Mouse (Mus musculus): ENCODE results near the gene Prom1.

The Prom1 gene

DNA sequence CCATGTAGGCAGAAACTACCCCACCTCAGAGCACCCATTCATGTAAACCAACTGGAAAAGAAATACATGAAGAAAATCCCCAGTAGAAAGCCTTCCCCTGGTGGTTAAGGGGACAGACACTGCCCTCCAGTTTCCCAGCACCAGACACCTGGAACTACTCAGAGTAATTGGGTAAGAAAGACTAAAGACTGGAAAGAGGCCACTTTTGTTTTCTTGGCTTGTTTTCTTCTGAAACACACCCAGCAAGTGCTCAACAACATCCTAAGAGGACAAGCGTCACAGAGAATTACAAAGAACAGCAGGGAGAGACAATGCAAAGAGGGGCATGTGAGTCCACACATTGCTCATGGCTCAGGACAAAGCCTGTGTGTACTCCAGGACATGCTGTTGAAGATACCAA lies 20.7 kb downstream of the Prom1 start:
- in situ Hi-C loops (cut with MboI, MseI), result no loop called here

DNA sequence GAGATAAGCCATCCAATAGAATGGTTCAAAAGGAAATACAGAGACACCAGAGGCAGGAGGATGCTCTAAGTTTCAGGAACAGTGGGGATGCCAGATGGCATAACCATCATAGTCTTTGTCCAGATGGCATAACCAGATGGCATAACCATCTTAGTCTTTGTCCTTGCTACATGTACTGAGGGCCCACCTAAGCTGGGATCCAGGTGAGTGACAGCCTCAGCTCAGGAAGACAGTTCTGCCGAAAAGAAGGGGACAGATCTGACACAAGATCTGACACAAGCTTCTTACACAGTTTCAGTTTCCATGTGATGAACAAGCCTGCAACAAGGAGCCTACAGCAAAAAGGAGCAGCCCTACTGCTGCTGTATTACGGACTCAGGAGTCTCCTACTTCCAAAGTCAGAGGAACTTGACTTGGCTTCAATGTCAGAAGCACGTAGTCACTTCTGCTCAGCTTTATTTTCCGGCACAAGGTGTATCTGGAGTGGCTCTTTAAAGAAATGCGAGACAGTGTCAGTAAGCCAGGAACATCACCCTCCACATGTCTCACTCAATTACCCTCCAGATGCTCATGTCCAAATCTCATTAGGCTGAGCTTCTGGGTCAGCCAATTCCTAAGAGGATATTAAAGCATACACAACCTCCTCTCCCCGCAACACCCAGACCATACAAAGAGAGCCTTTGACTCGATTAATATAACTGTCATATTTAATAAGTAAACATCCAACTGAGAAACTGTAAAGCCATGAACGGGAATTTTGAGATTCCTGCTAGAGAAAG lies 21.4 kb downstream of the Prom1 start:
- in situ Hi-C loops (cut with MboI, MseI), result no loop called here

DNA sequence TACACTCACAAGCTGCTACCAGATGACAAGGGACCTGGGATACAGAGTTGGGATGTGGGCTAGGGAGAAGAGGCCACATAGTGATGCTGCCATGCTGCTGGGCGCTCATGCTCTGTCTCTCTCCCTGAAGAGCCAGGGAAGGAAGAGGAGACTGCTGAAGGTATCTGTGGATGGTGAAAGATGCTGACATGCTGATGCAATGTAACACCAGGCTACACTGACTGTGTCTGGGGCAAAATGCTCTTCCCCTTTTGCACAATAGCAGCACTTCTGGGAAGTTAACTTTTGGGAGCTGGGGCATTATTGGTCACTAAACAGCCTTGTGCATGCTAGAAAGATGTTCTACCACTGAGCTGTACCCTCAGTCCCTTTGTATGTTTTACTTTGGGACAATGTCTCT lies 26.4 kb downstream of the Prom1 start:
- in situ Hi-C loops (cut with MboI, MseI), result no loop called here

DNA sequence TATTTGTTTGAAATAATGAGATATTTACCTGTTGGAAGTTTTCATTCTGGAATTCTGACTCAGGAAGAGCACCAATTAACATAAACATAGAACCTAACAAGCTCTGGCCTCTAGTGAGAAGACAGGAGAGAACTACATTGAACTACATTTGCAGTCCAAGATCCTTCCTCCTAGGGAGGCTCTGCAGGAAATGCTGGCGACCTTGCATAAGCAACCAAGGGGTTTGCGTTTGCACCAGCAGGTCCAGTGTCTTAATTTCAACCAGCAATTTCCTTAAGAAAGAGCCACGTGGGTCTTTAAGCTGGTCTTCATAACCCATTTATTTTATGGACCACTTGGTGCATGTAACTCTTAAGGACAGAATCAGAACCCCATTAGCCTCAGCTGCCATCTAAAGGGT lies 28.2 kb downstream of the Prom1 start:
- in situ Hi-C loops (cut with MboI, MseI), result no loop called here

DNA sequence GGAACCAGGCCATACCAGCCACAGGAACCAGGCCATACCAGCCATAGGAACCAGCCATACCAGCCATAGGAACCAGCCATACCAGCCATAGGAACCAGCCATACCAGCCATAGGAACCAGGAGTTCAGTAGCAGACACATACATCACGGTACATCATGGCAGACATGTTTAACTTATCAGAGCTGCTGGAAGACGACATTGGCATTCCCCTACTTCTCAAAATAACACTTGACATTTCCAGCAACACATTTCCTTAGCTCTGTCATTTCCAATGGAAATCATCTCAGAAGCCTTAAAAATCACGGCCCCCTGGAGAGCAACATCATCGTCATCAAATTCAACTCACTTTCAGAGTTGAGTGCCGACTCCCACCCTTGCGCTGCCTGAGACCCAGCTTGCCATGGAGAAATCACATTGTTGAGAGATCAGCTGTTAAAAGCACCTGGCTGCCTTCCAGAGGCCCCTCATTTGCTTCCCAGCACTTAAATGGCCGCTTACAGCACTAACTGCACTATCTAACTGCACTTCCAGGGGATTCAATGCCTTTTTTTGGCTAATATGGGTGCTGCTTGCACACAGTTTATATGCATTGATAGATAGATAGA lies 31.2 kb downstream of the Prom1 start:
- in situ Hi-C loops (cut with MboI, MseI), result no loop called here

DNA sequence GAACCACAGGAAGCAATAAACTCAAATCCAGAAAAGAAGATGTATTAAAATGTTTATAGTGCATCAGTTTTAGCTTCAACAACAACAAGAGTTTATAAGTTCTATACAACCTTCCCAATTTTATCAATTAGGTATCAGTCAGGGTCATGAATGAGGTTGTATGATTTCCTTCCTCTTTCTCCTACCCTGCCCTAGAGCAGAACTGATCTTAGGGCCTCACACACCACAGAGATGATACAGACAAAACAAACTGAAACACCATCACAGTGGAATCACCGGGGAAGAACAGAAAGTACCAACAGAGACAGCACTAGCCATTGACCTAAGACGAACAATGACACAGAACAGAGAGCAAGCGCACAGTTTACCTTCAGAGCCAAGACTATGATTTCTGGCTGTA lies 43.6 kb downstream of the Prom1 start:
- in situ Hi-C loops (cut with MboI, MseI), result loop anchor here (5.0 kb wide), 1 partner anchor 104 kb away; no protein-coding TSS in a partner anchor

DNA sequence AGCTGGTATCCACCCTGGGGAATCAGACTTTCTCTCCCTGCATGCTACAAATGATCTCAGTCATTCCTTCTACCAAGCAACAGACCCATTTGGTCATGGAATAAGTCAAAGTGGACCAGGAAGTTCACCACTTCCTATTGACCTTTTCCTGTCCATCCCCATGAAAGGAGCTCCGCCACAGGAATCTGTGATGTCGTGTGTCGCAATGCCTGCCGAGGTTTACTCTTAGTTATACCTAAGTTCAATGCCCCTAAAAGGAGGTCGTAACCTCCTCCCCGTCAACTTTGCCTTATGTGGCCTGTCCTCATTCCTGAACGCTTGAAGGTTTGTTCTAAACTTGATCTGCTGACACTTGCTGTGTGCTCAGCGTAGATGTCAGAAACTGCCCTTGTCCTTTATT lies 51.6 kb downstream of the Prom1 start:
- in situ Hi-C loops (cut with MboI, MseI), result no loop called here

DNA sequence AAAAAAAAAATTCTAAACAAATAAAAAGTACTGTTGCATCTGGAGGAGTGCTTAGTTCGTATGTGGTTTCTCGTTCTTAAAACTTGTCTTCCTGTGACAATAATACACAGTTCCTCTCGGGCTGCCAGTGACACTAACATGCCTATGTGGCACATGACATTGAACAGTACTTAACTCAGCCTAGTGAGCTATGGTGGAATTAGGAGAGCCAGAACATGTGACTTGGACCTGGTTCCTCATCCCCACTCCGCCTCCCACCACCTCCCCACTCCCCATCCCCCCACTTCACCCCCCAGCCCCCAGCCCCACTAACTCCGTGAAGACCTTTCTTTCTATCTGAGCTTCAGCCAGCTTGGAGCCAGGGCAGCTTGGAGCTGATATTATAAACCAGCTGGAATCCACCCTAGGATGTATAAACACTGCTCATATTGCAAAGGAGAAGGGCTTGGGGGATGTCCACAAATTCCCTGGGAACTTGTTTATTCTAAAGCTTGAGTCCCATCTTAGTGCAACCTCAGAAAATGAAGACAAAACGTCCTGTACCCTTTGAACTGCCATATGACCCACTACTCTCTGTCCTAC lies 52.3 kb downstream of the Prom1 start:
- in situ Hi-C loops (cut with MboI, MseI), result no loop called here

DNA sequence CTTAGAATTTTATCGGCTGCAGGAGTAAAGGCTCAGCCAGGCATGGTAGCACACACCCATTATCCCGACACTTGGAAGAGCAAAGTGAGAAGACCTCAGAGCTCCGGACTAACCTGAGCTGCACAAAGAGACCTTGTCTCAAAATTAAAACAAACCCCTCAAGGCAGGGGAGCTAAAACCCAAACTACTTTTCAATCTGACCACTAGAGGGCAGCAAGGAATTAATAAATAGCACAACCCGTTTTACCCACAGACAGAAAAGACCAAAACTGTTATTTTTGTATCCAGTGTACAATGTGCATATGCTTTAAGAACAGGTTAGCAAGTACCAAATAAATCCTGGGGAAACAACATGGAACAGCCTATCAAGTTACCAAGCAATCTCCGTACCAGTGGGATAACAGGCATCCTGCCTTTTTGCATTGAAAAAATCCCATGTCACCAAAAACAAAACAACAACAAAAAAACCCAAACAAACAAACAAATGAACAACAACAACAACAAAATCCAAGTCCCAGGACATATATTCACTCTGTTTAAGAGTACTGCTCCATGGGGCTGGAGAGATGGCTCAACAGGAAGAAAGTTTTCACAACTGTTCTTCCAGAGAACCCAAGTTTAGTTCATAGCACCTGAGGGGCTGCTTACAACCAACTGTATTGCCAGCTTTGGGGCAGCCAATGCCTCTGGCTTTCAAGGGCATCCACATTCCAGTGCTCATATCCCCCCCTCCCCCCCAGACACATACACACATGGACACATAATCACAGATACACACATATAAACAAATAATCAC lies 53.1 kb downstream of the Prom1 start:
- in situ Hi-C loops (cut with MboI, MseI), result no loop called here

DNA sequence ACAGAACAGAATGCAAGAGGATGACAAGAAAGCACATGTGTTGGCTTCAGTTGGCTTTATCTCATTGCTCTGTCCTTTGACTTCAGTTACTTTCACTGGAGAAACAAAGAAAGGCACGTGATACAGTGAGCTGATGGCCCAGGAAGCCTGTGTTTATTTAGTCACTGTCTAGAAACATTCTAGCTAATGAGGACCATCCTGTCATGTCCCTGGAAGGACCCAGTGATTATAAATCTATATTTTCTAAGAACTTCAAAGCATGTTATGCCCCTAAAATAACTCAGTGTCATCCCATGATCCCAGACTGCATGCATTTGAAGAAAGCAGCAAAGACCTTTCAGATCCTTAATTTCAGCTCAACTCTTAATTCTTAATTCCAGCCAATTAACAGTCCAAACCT lies 60.1 kb downstream of the Prom1 start:
- in situ Hi-C loops (cut with MboI, MseI), result no loop called here

DNA sequence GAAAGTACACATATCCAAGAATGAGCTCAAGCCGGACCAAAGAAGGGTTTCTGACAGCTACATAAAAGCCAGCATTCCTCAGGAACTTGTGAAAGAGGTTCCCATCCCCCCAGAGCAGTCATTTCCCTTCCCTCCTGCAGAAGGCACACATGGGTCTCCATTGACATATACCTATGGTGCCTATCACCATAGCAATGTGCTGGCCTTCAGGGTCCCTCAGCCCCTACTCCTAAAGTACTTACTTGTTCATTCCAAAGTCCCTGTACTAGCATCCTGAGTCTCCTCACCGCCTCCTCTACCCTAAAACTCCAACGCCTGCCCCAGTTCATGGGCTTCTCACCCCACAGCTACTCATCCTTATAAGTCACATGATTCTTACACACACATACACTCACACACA lies 60.8 kb downstream of the Prom1 start:
- in situ Hi-C loops (cut with MboI, MseI), result no loop called here

DNA sequence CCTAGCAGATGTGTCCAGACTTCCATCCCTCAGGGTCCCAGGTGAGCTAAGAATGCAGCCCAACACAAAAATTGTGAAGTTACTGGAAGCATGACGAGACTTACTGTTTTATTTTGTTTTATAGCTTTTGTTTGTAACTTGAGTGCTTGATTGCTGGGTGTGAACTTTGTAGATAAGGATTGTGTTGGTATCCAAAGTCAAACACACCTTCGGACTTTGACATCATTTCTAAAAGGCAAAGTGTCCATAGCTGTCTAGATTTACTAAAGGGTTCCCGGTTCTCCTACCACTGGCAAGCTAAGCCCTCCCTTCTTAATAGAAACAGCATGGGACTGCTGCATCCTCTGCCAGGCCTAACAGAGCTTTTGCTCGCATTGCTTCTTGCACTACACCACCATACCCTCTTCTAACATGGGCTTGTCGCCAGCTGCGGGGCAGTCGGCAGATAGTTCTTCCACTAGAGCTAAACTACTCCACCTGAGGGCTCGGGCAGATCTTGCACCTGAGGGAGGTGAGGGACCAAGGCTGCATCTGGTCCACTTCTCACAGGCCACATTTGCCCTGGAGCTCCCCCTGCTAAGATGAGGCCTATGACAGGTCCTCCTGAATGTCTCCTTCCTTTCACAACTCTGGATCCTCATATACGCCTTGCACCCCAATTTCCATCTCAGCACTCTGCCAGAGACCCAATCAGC lies 103.4 kb downstream of the Prom1 start:
- in situ Hi-C loops (cut with MboI, MseI), result no loop called here

DNA sequence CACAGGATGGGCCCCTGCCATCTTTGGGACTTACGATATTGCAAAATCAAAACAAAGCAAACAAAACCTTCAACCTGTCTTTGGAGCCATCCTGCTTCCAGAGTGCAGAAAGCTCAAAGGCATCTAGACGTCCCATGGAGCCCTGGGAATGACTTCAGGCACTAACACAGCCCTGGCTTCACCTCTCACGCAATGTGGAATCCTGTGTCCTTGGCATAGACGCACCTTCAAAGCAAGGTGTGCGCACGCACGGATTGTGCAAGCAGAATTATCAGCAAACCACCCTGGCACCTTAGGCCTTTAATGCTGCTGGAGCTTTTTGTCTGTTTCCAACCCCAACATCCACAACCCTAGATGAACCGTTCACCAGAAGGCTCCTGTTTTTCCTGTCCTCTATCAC lies 104.2 kb downstream of the Prom1 start:
- in situ Hi-C loops (cut with MboI, MseI), result no loop called here

DNA sequence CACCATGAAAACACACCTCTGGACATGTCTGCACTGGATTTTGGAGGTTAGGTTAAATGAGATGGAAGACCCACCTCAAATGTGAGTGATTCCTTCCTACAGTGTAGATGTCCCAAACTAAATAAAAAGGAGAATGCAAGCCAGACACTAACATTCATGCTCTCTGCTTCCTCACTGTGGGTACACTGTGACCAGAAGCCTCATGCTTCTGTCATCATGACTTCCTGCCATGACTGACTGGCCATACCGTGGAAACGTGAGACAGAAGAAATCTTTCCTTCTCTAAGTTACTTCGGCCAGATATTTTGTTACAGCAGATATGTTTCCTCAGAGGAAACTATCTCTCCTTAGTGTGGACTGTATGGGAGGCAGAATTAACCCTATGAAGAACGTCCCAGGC lies 105.7 kb downstream of the Prom1 start:
- in situ Hi-C loops (cut with MboI, MseI), result no loop called here

DNA sequence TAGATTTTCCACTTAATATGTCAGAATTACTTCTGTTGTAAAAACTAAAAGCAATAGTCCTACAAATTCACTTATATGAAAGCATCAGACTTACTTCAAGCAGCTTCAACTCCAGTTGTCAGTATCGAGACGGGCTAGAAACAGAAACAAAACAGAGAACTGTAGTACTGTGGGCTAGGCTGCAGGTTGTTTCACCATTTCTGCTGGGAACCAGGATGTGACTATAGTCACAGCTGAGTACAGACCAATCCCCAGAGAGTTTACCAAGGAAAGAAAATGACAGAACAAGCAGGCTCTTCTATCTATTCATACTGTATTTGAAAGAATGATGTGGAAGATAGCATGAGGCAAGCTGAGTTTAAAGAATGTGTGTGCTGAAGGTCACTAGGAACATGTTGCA lies 106.9 kb downstream of the Prom1 start:
- in situ Hi-C loops (cut with MboI, MseI), result loop anchor here (5.0 kb wide), 1 partner anchor 108 kb away; no protein-coding TSS in a partner anchor

DNA sequence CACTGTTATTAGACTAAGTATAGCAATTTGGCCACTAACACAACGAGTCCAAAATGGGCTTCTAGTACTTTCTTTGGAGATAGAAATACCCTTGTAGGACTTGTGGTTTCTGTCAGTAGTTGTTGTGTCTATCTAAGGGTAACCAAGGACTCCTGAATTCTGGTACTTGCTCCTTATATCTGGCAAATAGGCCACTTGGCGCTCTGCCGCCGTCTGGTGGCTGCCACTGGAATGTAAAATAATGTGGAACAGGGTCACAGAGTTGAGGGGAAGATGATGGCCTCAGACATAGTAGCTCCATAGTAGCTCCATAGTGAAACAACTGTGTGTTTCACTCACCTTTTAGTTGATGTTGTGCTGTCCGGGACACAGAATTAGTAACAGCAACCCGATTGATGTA lies 111.5 kb downstream of the Prom1 start:
- in situ Hi-C loops (cut with MboI, MseI), result loop anchor here (5.0 kb wide), 1 partner anchor 103 kb away; no protein-coding TSS in a partner anchor

DNA sequence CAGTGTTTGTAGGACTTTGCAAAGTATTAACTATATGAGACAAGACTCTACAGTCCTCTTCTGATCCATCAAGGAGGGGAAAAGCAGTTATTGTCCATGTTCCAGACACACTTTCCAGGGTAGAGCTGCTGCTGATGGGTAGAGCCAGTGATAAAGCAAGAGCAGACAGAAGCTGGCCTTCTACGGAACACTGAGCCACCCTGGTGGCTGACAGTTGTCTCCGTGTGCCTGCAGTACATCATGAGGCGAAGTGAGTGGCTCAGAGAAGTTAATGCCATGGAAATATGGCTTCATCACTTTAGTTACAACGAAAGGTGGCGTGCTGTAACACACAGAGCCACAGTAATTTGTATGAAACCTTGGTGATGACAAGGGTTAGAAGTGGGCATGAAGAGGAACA lies 112.8 kb downstream of the Prom1 start:
- in situ Hi-C loops (cut with MboI, MseI), result loop anchor here (5.0 kb wide), 1 partner anchor 67 kb away; no protein-coding TSS in a partner anchor

DNA sequence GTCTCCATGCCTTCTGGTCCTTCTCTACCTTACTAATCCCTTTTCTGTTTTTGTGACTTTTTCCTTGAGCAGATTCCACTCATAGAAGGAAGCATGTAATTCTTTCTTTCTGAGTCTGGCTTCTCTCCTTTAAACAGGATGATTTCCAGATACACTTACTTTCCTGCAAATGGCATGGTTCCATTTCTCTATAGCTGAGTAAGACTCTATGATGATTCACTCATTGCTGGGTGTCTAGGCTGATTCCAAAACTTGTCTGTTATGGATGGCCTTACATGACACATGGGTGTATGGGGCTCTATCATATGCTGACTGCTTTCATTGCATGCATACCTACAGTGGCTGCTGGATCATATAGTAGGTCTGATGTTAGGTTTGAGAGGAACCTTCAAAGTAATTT lies 115.6 kb downstream of the Prom1 start:
- in situ Hi-C loops (cut with MboI, MseI), result loop anchor here (5.0 kb wide), 1 partner anchor 64 kb away; no protein-coding TSS in a partner anchor

DNA sequence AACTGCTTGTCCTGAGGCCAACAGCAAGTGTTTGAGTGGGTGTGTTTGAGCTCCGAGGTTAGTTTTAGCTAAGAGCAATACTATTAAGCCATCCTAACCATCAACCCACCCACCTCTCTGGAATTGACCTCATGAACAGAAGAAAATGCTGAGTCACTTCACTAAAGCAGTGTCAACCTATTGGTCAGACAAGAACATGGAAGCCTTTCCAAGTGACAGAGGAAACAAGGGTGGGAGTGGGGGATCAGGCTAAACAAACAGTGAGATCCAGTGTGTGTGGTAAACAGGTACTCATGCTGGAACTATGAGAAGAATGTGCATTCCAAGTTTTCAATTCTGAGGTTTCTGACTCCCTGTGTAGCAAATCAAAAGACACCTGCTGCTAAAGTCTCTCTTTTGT lies 118.9 kb downstream of the Prom1 start:
- in situ Hi-C loops (cut with MboI, MseI), result no loop called here

DNA sequence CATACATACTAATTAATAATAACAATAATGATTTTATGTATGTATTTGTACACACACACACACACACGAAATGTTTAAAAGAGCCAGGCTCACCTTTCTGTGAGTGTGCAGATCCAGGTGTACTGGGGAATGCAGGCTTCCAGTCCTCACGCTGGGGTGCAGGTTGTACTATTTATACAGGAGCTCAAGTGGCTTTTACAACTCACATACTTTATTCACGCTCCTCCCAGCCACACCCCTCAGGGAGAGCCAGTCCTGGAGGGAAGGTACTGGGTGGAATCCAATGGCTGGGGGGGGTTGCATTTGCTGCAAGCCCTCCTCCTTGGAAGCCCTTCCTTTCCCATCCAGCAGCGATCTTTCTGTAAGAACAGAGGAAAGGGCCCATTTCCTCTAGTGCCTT lies 120.2 kb downstream of the Prom1 start, which contains the start of gene Fgfbp1:
Gene Fgfbp1 (minus strand): TSS at position 160 of the 400 bp plus-strand sequence.
- in situ Hi-C loops (cut with MboI, MseI), result no loop called here

DNA sequence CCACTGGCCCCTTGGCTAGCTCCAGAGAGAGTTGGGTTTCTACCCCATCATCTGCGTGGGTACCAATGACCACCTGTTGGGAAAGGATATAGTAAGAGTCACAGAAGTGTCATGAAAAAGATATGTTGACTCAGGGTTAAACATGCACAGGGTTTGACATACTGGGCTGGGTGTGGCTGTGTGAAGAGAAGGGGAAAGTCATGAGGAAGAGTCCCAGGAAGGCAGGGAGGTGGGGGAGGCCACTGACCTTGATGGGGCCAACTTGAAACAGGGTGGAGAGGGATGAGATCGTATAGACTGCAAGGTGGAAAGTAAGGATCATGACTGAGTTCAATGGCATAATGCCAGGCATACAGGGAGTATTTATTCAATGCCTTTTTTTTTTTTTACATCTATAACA lies 121.4 kb downstream of the Prom1 start:
- in situ Hi-C loops (cut with MboI, MseI), result no loop called here

All from T-helper 1 cell (primary cell).